8 mouse cellular contexts compared by ENCODE assay signal in the genomic region with DNA sequence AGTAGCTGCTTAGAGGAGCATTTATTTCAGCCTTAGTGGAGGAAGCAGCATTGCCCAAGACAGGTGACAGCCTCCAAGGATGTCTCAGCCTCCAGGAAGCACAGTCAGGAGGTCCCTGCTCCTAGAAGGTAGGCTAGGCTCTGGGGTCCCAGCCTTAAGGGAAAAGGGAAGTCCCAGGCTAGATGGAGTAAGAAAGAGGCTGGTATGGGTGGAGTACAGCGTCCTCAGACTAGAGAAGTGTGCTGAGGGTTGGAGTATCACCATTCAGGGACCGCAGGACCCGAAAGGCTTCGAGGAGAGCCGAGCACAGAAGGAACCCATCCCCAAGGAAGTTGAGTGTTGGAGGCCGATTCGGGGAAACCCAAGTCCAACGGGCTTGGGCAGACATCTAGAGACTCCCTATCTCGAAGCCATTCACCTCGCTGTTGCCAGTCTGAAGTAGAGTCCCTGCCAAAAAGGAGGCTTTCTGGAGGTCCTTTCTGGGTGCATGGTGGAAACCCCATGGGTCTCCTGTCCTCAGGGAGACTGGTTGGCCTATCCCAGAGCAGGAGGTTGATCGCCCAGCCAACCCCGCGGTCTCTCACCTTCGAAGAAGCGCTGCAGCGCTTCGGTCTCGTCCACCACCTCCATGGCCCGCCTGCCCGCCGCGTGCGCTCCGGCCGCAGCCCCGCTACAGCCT. TPM values are rescaled to one million over a fixed set of nuclear protein-coding genes. Genes with fewer than 3 reads are reported as not detected.
DNase-seq lines count a peak whose midpoint lies in the region; ATAC-seq and TF ChIP-seq lines count a peak whose summit lies in the region.

No protein-coding gene starts in this region.

- no peaks in the 10 kb centered on the region for H3K36me3 ChIP-seq in heart, embryonic 12.5 days
- H3K36me3 ChIP-seq in ES-E14 (ENCODE audit: control insufficient read depth, insufficient read depth, low read length, poor library complexity, severe bottlenecking), result no peaks in the 10 kb centered on the region; the same call in 1 of the 2 replicates

- peaks cover 10% of the 10 kb centered on the region for H3K27me3 ChIP-seq in heart, embryonic 12.5 days (replicated peaks)

- in situ Hi-C loops in ES-E14 (cut with MboI; ENCODE audit: low sequenced_read_pairs in 2 of 2, unreplicated experiment in 2 of 2), result no loop called here

- ATAC-seq in heart, embryonic 12.5 days (ENCODE audit: insufficient number of reproducible peaks, low FRiP score), result no peak
- ATAC-seq in hematopoietic stem cell, adult 5-6 weeks (replicated peaks in 1 of 2; ENCODE audit: insufficient read depth in 1 of 2, low FRiP score in 2 of 2, low TSS enrichment in 1 of 2, low read depth in 1 of 2, poor library complexity in 2 of 2, severe bottlenecking in 2 of 2), result peak; percentile 17 to 34; a peak in 2 of 4 replicates
- peak; percentile 32; the same call in 1 of the 2 replicates for ATAC-seq in megakaryocyte progenitor cell, adult 5-6 weeks (replicated peaks; ENCODE audit: poor library complexity)

- 2% methylated on average over 26 of the region's 26 CpGs for WGBS in heart, embryonic 12.5 days

- no peaks in the 10 kb centered on the region for H3K9me3 ChIP-seq in heart, embryonic 12.5 days (replicated peaks)
- no peaks in the 10 kb centered on the region for H3K9me3 ChIP-seq in ES-E14 (ENCODE audit: control insufficient read depth, insufficient read depth, low read depth, low read length)

- DNase-seq in heart, adult 18-20 months, result no peak
- DNase-seq in ES-E14 (ENCODE audit: low read depth, low spot score), result no peak
- DNase-seq in left cerebral cortex, adult 9 months (ENCODE audit: low spot score in 2 of 2), result no peak
- DNase-seq in thymus, postnatal 14 days, result no peak
- DNase-seq in adrenal gland, adult 2 months, result no peak

- peak overlapping the region; percentile 45 for H3K27ac ChIP-seq in heart, embryonic 12.5 days (ENCODE audit: poor library complexity, severe bottlenecking)
- H3K27ac ChIP-seq in ES-E14 (ENCODE audit: insufficient read depth, low read depth, low read length, poor library complexity, severe bottlenecking), result peak overlapping the region; percentile 52

- peaks cover 45% of the 10 kb centered on the region for H3K4me1 ChIP-seq in heart, embryonic 12.5 days (replicated peaks)
- H3K4me1 ChIP-seq in ES-E14 (ENCODE audit: control insufficient read depth in 2 of 2, insufficient read depth in 2 of 2, low read length in 2 of 2, poor library complexity in 1 of 2), result peaks cover 11 to 32% of the 10 kb centered on the region in 2 experiments; a peak in 3 of 4 replicates

- H3K4me3 ChIP-seq in heart, embryonic 12.5 days, result peak overlapping the region; percentile 53
- H3K4me3 ChIP-seq in ES-E14 (ENCODE audit: insufficient read depth in 1 of 2, low read depth in 1 of 2, low read length in 2 of 2, poor library complexity in 1 of 2, severe bottlenecking in 1 of 2), result peak overlapping the region; percentile 61 to 89

- peak overlapping the region; percentile 75 for H3K9ac ChIP-seq in heart, embryonic 12.5 days
- H3K9ac ChIP-seq in ES-E14 (ENCODE audit: insufficient read depth, low read depth, low read length, poor library complexity, severe bottlenecking), result peak overlapping the region; percentile 88

- peak overlapping the region; percentile 77 for H3K4me2 ChIP-seq in heart, embryonic 12.5 days

TF ChIP-seq in ES-E14, 5 proteins besides CTCF, POLR2A, EP300 and RAD21:
- TF ChIP-seq CHD2 (IDR thresholded peaks at IDR 0.05; ENCODE audit: low read depth, low read length) (no peak), HCFC1 (IDR thresholded peaks at IDR 0.05; ENCODE audit: borderline replicate concordance, insufficient read depth, low read length) (no peak), ZC3H11A (IDR thresholded peaks at IDR 0.05; ENCODE audit: borderline replicate concordance, low read depth, low read length) (no peak), MAFK (IDR thresholded peaks at IDR 0.05; ENCODE audit: insufficient read depth, low read depth, low read length) (no peak), ZNF384 (IDR thresholded peaks at IDR 0.05; ENCODE audit: low read depth, low read length) (no peak)

RNA-seq across cellular contexts. Expression of gene Myrf, which starts 0.4 kb away (rescaled TPM):
- 16.2 and 16.5 TPM in 2 replicates for polyA plus RNA-seq in heart, embryonic 12.5 days (2016; fragmentation: Nextera tagmentation; extraction: Ambion mirVana)
- total RNA-seq in heart, adult 18-20 months (2021), result 1 to 10 TPM; 4.2 to 6.2 TPM
- 35.9 and 58.1 TPM in 2 replicates for total RNA-seq in ES-E14 (2012; rRNA removed)
- not detected in 2 replicates for total RNA-seq in hematopoietic stem cell, adult 5-6 weeks (2017)
- not detected in 2 replicates for total RNA-seq in megakaryocyte progenitor cell, adult 5-6 weeks (2015)
- total RNA-seq in megakaryocyte progenitor cell, adult 5-6 weeks (2017), result not detected in 2 replicates
- total RNA-seq in adrenal gland, adult 2 months (2021), result 1 to 10 TPM; 2.3 to 2.7 TPM
- polyA plus RNA-seq in adrenal gland, adult 2 months (2012; rRNA removed), result 2.5 and 3.1 TPM in 2 replicates

RNA-seq across cellular contexts. Expression of gene Fen1, which starts 36.1 kb away (rescaled TPM):
- 59.2 and 59.3 TPM in 2 replicates for polyA plus RNA-seq in heart, embryonic 12.5 days (2016; fragmentation: Nextera tagmentation; extraction: Ambion mirVana)
- total RNA-seq in heart, adult 18-20 months (2021), result 1 to 10 TPM; 4.7 to 5.2 TPM
- 110 and 113 TPM in 2 replicates for total RNA-seq in ES-E14 (2012; rRNA removed)
- total RNA-seq in hematopoietic stem cell, adult 5-6 weeks (2017), result 85.9 and 90.2 TPM in 2 replicates
- total RNA-seq in megakaryocyte progenitor cell, adult 5-6 weeks (2015), result 56.9 and 61.1 TPM in 2 replicates
- total RNA-seq in megakaryocyte progenitor cell, adult 5-6 weeks (2017), result 125 and 135 TPM in 2 replicates
- 10 to 100 TPM in 1 of 2 experiments, 1 to 10 TPM in 1; 8.6 to 10.9 TPM for total RNA-seq in adrenal gland, adult 2 months (2021)
- 4.6 and 7.0 TPM in 2 replicates for polyA plus RNA-seq in adrenal gland, adult 2 months (2012; rRNA removed)

RNA-seq across cellular contexts. Expression of gene Tmem258, which starts 36.3 kb away (rescaled TPM):
- 389 TPM in 2 replicates for polyA plus RNA-seq in heart, embryonic 12.5 days (2016; fragmentation: Nextera tagmentation; extraction: Ambion mirVana)
- total RNA-seq in heart, adult 18-20 months (2021), result 100 to 1,000 TPM; 138 to 161 TPM
- 440 and 455 TPM in 2 replicates for total RNA-seq in ES-E14 (2012; rRNA removed)
- 102 and 111 TPM in 2 replicates for total RNA-seq in hematopoietic stem cell, adult 5-6 weeks (2017)
- 308 and 313 TPM in 2 replicates for total RNA-seq in megakaryocyte progenitor cell, adult 5-6 weeks (2015)
- 149 and 204 TPM in 2 replicates for total RNA-seq in megakaryocyte progenitor cell, adult 5-6 weeks (2017)
- total RNA-seq in adrenal gland, adult 2 months (2021), result 100 to 1,000 TPM; 180 to 185 TPM
- 81.8 and 98.2 TPM in 2 replicates for polyA plus RNA-seq in adrenal gland, adult 2 months (2012; rRNA removed)

RNA-seq across cellular contexts. Expression of gene Fads1, which starts 57.4 kb away (rescaled TPM):
- polyA plus RNA-seq in heart, embryonic 12.5 days (2016; fragmentation: Nextera tagmentation; extraction: Ambion mirVana), result 72.1 and 75.0 TPM in 2 replicates
- 10 to 100 TPM; 23.6 to 26.1 TPM for total RNA-seq in heart, adult 18-20 months (2021)
- total RNA-seq in ES-E14 (2012; rRNA removed), result 47.4 and 74.0 TPM in 2 replicates
- 25.9 and 34.0 TPM in 2 replicates for total RNA-seq in hematopoietic stem cell, adult 5-6 weeks (2017)
- 14.9 and 22.2 TPM in 2 replicates for total RNA-seq in megakaryocyte progenitor cell, adult 5-6 weeks (2015)
- total RNA-seq in megakaryocyte progenitor cell, adult 5-6 weeks (2017), result 9.4 and 10.0 TPM in 2 replicates
- total RNA-seq in adrenal gland, adult 2 months (2021), result 1,000 to 10,000 TPM in 1 of 2 experiments, 100 to 1,000 TPM in 1; 745 to 1,239 TPM
- 203 and 332 TPM in 2 replicates for polyA plus RNA-seq in adrenal gland, adult 2 months (2012; rRNA removed)
